Mouse (Mus musculus) MEL (cell line): ENCODE measurements around the gene Ahsa1. TPM values are rescaled to one million over a fixed set of nuclear protein-coding genes. Genes with fewer than 3 reads are reported as not detected.

ENCODE experiments used
- DNase-seq: peaks from one replicate; pipeline ENCODE4 v3.0.0; 2011; ENCODE audit warnings: low read depth, low spot score
- H3K27ac ChIP-seq: 2 replicates; pipeline ENCODE4 v1.5.1; 2012; ENCODE audit warnings: low read depth, mild to moderate bottlenecking, control low read depth, low read length, moderate library complexity; ENCODE audit not compliant: control insufficient read depth
- H3K27me3 ChIP-seq, 2 experiments: fragments of 150-350 bp in 1 of 2; sonication (generic) in 1 of 2; 2 replicates each; pipeline ENCODE4 v1.6.1; 2012; ENCODE audit warnings: low read length in 2 of 2, mild to moderate bottlenecking in 2 of 2, improper control_type of control experiment in 1 of 2, moderate library complexity in 1 of 2; ENCODE audit not compliant: insufficient read depth in 2 of 2, control insufficient read depth in 1 of 2
- H3K36me3 ChIP-seq, 2 experiments: 2 replicates each; pipeline ENCODE4 v1.6.1; 2012 to 2014; ENCODE audit warnings: low read length in 2 of 2, improper control_type of control experiment in 1 of 2, inconsistent platforms in 1 of 2, mild to moderate bottlenecking in 1 of 2; ENCODE audit not compliant: insufficient read depth in 2 of 2, control insufficient read depth in 1 of 2
- H3K4me1 ChIP-seq, 2 experiments: fragments of 150-350 bp in 1 of 2; sonication (generic) in 1 of 2; 2 replicates each; pipeline ENCODE4 v1.6.1; 2012; ENCODE audit warnings: low read length in 2 of 2, improper control_type of control experiment in 1 of 2, mild to moderate bottlenecking in 1 of 2; ENCODE audit not compliant: insufficient read depth in 2 of 2, control insufficient read depth in 1 of 2
- H3K4me3 ChIP-seq, 2 experiments: fragments of 150-350 bp in 1 of 2; sonication (generic) in 1 of 2; 2 replicates each; pipeline ENCODE4 v1.5.1; 2012; ENCODE audit warnings: low read depth in 2 of 2, low read length in 2 of 2, mild to moderate bottlenecking in 2 of 2, moderate library complexity in 2 of 2, control low read depth in 1 of 2, improper control_type of control experiment in 1 of 2; ENCODE audit not compliant: control insufficient read depth in 1 of 2, insufficient read depth in 1 of 2
- H3K79me2 ChIP-seq: 2 replicates; pipeline ENCODE4 v1.6.1; 2012; ENCODE audit warnings: mild to moderate bottlenecking, low read length, moderate library complexity; ENCODE audit not compliant: control insufficient read depth, poor library complexity, insufficient read depth
- H3K9ac ChIP-seq: 2 replicates; pipeline ENCODE4 v1.6.1; 2012; ENCODE audit warnings: low read depth, mild to moderate bottlenecking, control low read depth, low read length, moderate library complexity; ENCODE audit not compliant: control insufficient read depth, poor library complexity, severe bottlenecking
- H3K9me3 ChIP-seq: fragments of 150-350 bp; sonication (generic); replicated peaks from 2 replicates; pipeline ENCODE4 v1.6.1; 2012; ENCODE audit warnings: mild to moderate bottlenecking, low read length, improper control_type of control experiment, moderate library complexity; ENCODE audit not compliant: insufficient read depth
- CHD1 ChIP-seq: IDR thresholded peaks from 2 replicates; pipeline ENCODE4 v1.6.1; 2012; ENCODE audit warnings: low read depth, mild to moderate bottlenecking, inconsistent platforms, low read length, improper control_type of control experiment
- CHD2 ChIP-seq: IDR thresholded peaks from 2 replicates; pipeline ENCODE4 v1.6.1; 2011; ENCODE audit warnings: low read length, improper control_type of control experiment
- CTCF ChIP-seq, 3 experiments: IDR thresholded peaks in 2 of 3; conservative IDR thresholded peaks in 1 of 3; 2 replicates each; pipeline ENCODE4 v1.5.1; 2011 to 2012; ENCODE audit warnings: low read length in 3 of 3, low read depth in 2 of 3, mild to moderate bottlenecking in 2 of 3, improper control_type of control experiment in 1 of 3, inconsistent platforms in 1 of 3, mixed read lengths in 1 of 3, moderate library complexity in 1 of 3; ENCODE audit not compliant: control insufficient read depth in 1 of 3, insufficient read depth in 1 of 3, poor library complexity in 1 of 3, severe bottlenecking in 1 of 3
- E2F4 ChIP-seq: IDR thresholded peaks from 2 replicates; pipeline ENCODE4 v1.6.1; 2011; ENCODE audit warnings: low read depth, low read length, improper control_type of control experiment, borderline replicate concordance
- ELF1 ChIP-seq: IDR thresholded peaks from 2 replicates; pipeline ENCODE4 v1.6.1; 2014; ENCODE audit warnings: low read depth, mild to moderate bottlenecking, inconsistent platforms, low read length, improper control_type of control experiment, moderate library complexity
- EP300 ChIP-seq, 2 experiments: IDR thresholded peaks; 2 replicates each; pipeline ENCODE4 v1.6.1; 2011; ENCODE audit warnings: improper control_type of control experiment in 2 of 2, low read length in 2 of 2, low read depth in 1 of 2, mild to moderate bottlenecking in 1 of 2
- ETS1 ChIP-seq: IDR thresholded peaks from 2 replicates; pipeline ENCODE4 v1.6.1; 2012; ENCODE audit warnings: low read depth, mild to moderate bottlenecking, inconsistent platforms, low read length, improper control_type of control experiment, moderate library complexity
- HCFC1 ChIP-seq: IDR thresholded peaks from 2 replicates; pipeline ENCODE4 v1.6.1; 2012; ENCODE audit warnings: low read depth, mild to moderate bottlenecking, inconsistent platforms, low read length, improper control_type of control experiment, moderate library complexity
- JUND ChIP-seq: IDR thresholded peaks from 2 replicates; pipeline ENCODE4 v1.6.1; 2011; ENCODE audit warnings: low read depth, mild to moderate bottlenecking, improper control_type of control experiment, low read length
- KAT2A ChIP-seq: conservative IDR thresholded peaks from 2 replicates; pipeline ENCODE4 v1.6.1; 2012; ENCODE audit warnings: low read depth, low read length, improper control_type of control experiment, inconsistent platforms
- MAX ChIP-seq: IDR thresholded peaks from 2 replicates; pipeline ENCODE4 v1.6.1; 2011; ENCODE audit warnings: low read length, improper control_type of control experiment
- MAZ ChIP-seq: IDR thresholded peaks from 2 replicates; pipeline ENCODE4 v1.6.1; 2012; ENCODE audit warnings: low read depth, mild to moderate bottlenecking, inconsistent platforms, low read length, improper control_type of control experiment
- MEF2A ChIP-seq: IDR thresholded peaks from 2 replicates; pipeline ENCODE4 v1.6.1; 2014; ENCODE audit warnings: low read depth, mild to moderate bottlenecking, inconsistent platforms, low read length, improper control_type of control experiment; ENCODE audit not compliant: poor library complexity, insufficient replicate concordance, severe bottlenecking; ENCODE audit errors: extremely low read depth
- MYB ChIP-seq: IDR thresholded peaks from 2 replicates; pipeline ENCODE4 v1.6.1; 2011; ENCODE audit warnings: mild to moderate bottlenecking, low read depth, low read length, improper control_type of control experiment
- MYC ChIP-seq: IDR thresholded peaks from 2 replicates; pipeline ENCODE4 v1.6.1; 2011; ENCODE audit warnings: low read depth, mild to moderate bottlenecking, low read length, improper control_type of control experiment, moderate library complexity
- NELFE ChIP-seq: IDR thresholded peaks from 2 replicates; pipeline ENCODE4 v1.6.1; 2011; ENCODE audit warnings: low read depth, low read length, improper control_type of control experiment
- NRF1 ChIP-seq: IDR thresholded peaks from 2 replicates; pipeline ENCODE4 v1.6.1; 2014; ENCODE audit warnings: low read depth, mild to moderate bottlenecking, inconsistent platforms, low read length, improper control_type of control experiment, moderate library complexity; ENCODE audit not compliant: poor library complexity, insufficient read depth, severe bottlenecking
- POLR2AphosphoS2 ChIP-seq: IDR thresholded peaks from 2 replicates; pipeline ENCODE4 v1.6.1; 2011; ENCODE audit warnings: low read length, improper control_type of control experiment
- POLR2AphosphoS5 ChIP-seq: IDR thresholded peaks from 2 replicates; pipeline ENCODE4 v1.6.1; 2012; ENCODE audit warnings: low read depth, borderline replicate concordance, mild to moderate bottlenecking, inconsistent platforms, low read length, moderate library complexity, mixed read lengths
- RAD21 ChIP-seq: IDR thresholded peaks from 2 replicates; pipeline ENCODE4 v1.6.1; 2011; ENCODE audit warnings: mild to moderate bottlenecking, low read depth, low read length, improper control_type of control experiment
- RCOR1 ChIP-seq: IDR thresholded peaks from 2 replicates; pipeline ENCODE4 v1.6.1; 2012; ENCODE audit warnings: low read depth, mild to moderate bottlenecking, inconsistent platforms, low read length, improper control_type of control experiment
- SIN3A ChIP-seq: IDR thresholded peaks from 2 replicates; pipeline ENCODE4 v1.6.1; 2012; ENCODE audit warnings: low read length, improper control_type of control experiment, inconsistent platforms
- SMC3 ChIP-seq: IDR thresholded peaks from 2 replicates; pipeline ENCODE4 v1.6.1; 2011; ENCODE audit warnings: low read depth, low read length, improper control_type of control experiment
- TBP ChIP-seq: IDR thresholded peaks from 2 replicates; pipeline ENCODE4 v1.8.0; 2011; ENCODE audit warnings: low read depth, low read length, improper control_type of control experiment
- TCF12 ChIP-seq: IDR thresholded peaks from 2 replicates; pipeline ENCODE4 v1.6.1; 2014; ENCODE audit warnings: low read depth, mild to moderate bottlenecking, inconsistent platforms, low read length, improper control_type of control experiment, moderate library complexity
- USF2 ChIP-seq, 2 experiments: IDR thresholded peaks; 2 replicates each; pipeline ENCODE4 v1.6.1; 2011 to 2012; ENCODE audit warnings: improper control_type of control experiment in 2 of 2, low read length in 2 of 2, borderline replicate concordance in 1 of 2, inconsistent platforms in 1 of 2, low read depth in 1 of 2, mild to moderate bottlenecking in 1 of 2; ENCODE audit not compliant: insufficient read depth in 1 of 2
- ZKSCAN1 ChIP-seq: IDR thresholded peaks from 2 replicates; pipeline ENCODE4 v1.6.1; 2012; ENCODE audit warnings: low read depth, mild to moderate bottlenecking, inconsistent platforms, low read length, improper control_type of control experiment, moderate library complexity
- ZMIZ1 ChIP-seq: IDR thresholded peaks from 2 replicates; pipeline ENCODE4 v1.6.1; 2012; ENCODE audit warnings: low read depth, mild to moderate bottlenecking, inconsistent platforms, low read length, improper control_type of control experiment, moderate library complexity
- ZNF384 ChIP-seq: IDR thresholded peaks from 2 replicates; pipeline ENCODE4 v1.6.1; 2012; ENCODE audit warnings: low read depth, mild to moderate bottlenecking, inconsistent platforms, low read length, improper control_type of control experiment
- polyA plus RNA-seq, 2 experiments: library from polyadenylated mRNA; stranded (reverse) in 1 of 2; unstranded in 1 of 2; fragments of >175 nt in 1 of 2; fragments of >200 nt in 1 of 2; gene quantifications; 2 replicates each; pipeline versions ENCODE4 v1.2.1 to v1.2.4; 2012; ENCODE audit warnings: low replicate concordance in 2 of 2, low read depth in 1 of 2; ENCODE audit not compliant: insufficient read length in 2 of 2, insufficient read depth in 1 of 2, missing spikeins in 1 of 2
- total RNA-seq: library from RNA; depleted of rRNA; stranded (reverse); fragments of 300-350 nt; gene quantifications from 2 replicates; pipeline ENCODE4 v1.2.3, GENCODE M21; 2012

The Ahsa1 gene
- total and polyA plus RNA-seq, 3 experiments: 403 to 424 TPM; not detected in 1

- no peaks in the 10 kb centered on the region for H3K4me1 ChIP-seq
- H3K4me3 ChIP-seq: no peak overlapping the region
- H3K79me2 ChIP-seq: no peaks in the 10 kb centered on the region
- H3K9me3 ChIP-seq: no peaks in the 10 kb centered on the region
- DNase-seq: no peak
- H3K9ac ChIP-seq: no peak overlapping the region
- no peaks in the 10 kb centered on the region for H3K36me3 ChIP-seq
- no peaks in the 10 kb centered on the region for H3K27me3 ChIP-seq
- TF ChIP-seq POLR2AphosphoS2: no peak
- no peak for TF ChIP-seq CHD2
- no peak for TF ChIP-seq NELFE
- TF ChIP-seq MAX: no peak
- no peak for TF ChIP-seq MAZ
- no peak for TF ChIP-seq EP300 (IDR thresholded peaks at IDR 0.05; ENCODE audit: low read depth in 1 of 2, low read length in 2 of 2)
- TF ChIP-seq RAD21: no peak
- no peak for TF ChIP-seq MYC
- no peak for TF ChIP-seq POLR2AphosphoS5
- TF ChIP-seq USF2 (IDR thresholded peaks at IDR 0.05; ENCODE audit: borderline replicate concordance in 1 of 2, insufficient read depth in 1 of 2, low read depth in 1 of 2, low read length in 2 of 2): no peak
- no peak for TF ChIP-seq ELF1
- no peak for TF ChIP-seq MYB
- no peak for TF ChIP-seq TCF12
- no peak for TF ChIP-seq NRF1
- TF ChIP-seq ZMIZ1: no peak
- TF ChIP-seq JUND: no peak
- no peak for TF ChIP-seq CTCF (IDR thresholded peaks at IDR 0.05 in 2 of 3, conservative IDR thresholded peaks at IDR 0.05 in 1 of 3; ENCODE audit: control insufficient read depth in 1 of 3, insufficient read depth in 1 of 3, low read depth in 2 of 3, low read length in 3 of 3, poor library complexity in 1 of 3, severe bottlenecking in 1 of 3)
- TF ChIP-seq MEF2A: no peak
- TF ChIP-seq ZNF384: no peak
- H3K27ac ChIP-seq: no peak overlapping the region
Measured at GRCm38 (mm10) chr12:87253878-87254277, 12.4 kb upstream of the Ahsa1 start.

- H3K4me3 ChIP-seq: no peak overlapping the region
- H3K79me2 ChIP-seq: no peaks in the 10 kb centered on the region
- no peak overlapping the region for H3K9ac ChIP-seq
- DNase-seq: peak; percentile 59
- H3K27me3 ChIP-seq: no peaks in the 10 kb centered on the region
- no peak for TF ChIP-seq KAT2A
- TF ChIP-seq JUND: no peak
- no peak for TF ChIP-seq HCFC1
- no peak for TF ChIP-seq EP300 (IDR thresholded peaks at IDR 0.05; ENCODE audit: low read depth in 1 of 2, low read length in 2 of 2)
- no peak for TF ChIP-seq MYC
- TF ChIP-seq USF2 (IDR thresholded peaks at IDR 0.05; ENCODE audit: borderline replicate concordance in 1 of 2, insufficient read depth in 1 of 2, low read depth in 1 of 2, low read length in 2 of 2): no peak
- no peak for TF ChIP-seq SIN3A
- TF ChIP-seq ETS1: no peak
- no peak for TF ChIP-seq RCOR1
- no peak for TF ChIP-seq E2F4
- no peak for TF ChIP-seq MAZ
- no peak for TF ChIP-seq CHD1
- no peak for TF ChIP-seq ELF1
- no peak for TF ChIP-seq TBP
- TF ChIP-seq MEF2A: no peak
- no peak for TF ChIP-seq ZNF384
- no peak for TF ChIP-seq CHD2
- TF ChIP-seq ZKSCAN1: no peak
- no peak for TF ChIP-seq TCF12
- no peak for TF ChIP-seq SMC3
- no peaks in the 10 kb centered on the region for H3K36me3 ChIP-seq
- no peaks in the 10 kb centered on the region for H3K4me1 ChIP-seq
- no peak overlapping the region for H3K27ac ChIP-seq
- H3K9me3 ChIP-seq: no peaks in the 10 kb centered on the region
Measured at GRCm38 (mm10) chr12:87256629-87257028, 9.7 kb upstream of the Ahsa1 start.
